25 mouse cellular contexts compared by ENCODE assay signal in the genomic region with DNA sequence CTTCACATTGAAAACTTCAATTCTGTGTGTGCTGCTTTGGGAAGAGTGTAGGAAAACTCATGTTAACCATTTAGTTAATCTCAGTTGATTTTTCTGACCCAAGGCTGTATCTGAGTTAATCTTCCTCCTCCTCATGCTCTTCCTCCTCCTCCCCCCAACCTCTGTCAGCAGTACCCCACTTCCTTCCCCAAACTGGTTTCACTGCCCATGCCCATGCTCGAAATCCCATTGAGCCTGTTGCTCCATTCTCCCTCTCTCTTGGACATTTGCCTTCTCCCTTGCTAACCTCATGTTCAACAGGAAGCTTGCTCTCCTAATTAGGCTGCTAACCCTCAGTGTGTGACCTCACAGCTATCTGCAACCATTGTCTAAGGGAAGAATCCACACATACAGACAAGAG.
"Had no signal": no experiment of that assay in that cellular context is flagged by ENCODE, and none has a peak within 500 bp of the region (broad histone marks: within the 10 kb centered on the region; RNA-seq: fewer than 3 reads in every experiment).

No protein-coding gene starts in this region.

- H3K27me3 ChIP-seq: heart, embryonic 12.5 days; hindbrain, embryonic 12.5 days; intestine, embryonic 15.5 days; limb, embryonic 13.5 days; limb, embryonic 15.5 days; liver, embryonic 12.5 days had no signal

- H3K27ac ChIP-seq: heart, embryonic 10.5 days; hindbrain, embryonic 10.5 days; hindbrain, embryonic 12.5 days; hindbrain, embryonic 14.5 days; intestine, embryonic 15.5 days; layer of hippocampus, adult 2 months; left cerebral cortex, adult 2 months; limb, embryonic 13.5 days; limb, embryonic 15.5 days; liver, embryonic 12.5 days had no signal

- H3K9me3 ChIP-seq: heart, embryonic 10.5 days; heart, embryonic 12.5 days; hindbrain, embryonic 10.5 days; hindbrain, embryonic 12.5 days; intestine, embryonic 15.5 days; limb, embryonic 13.5 days; limb, embryonic 15.5 days had no signal

- DNase-seq: gastrocnemius, postnatal 14 days; gastrocnemius, postnatal 36 days; heart, adult 18-20 months; heart, postnatal 10 days; heart, postnatal 4 days; kidney, adult 18-20 months; kidney, adult 8-10 months; kidney, postnatal 10 days; kidney, postnatal 25 days; kidney, postnatal 4 days; left cerebral cortex, postnatal 4 days had no signal

- H3K36me3 ChIP-seq: heart, embryonic 10.5 days; heart, embryonic 12.5 days; hindbrain, embryonic 10.5 days; hindbrain, embryonic 12.5 days; intestine, embryonic 15.5 days; limb, embryonic 13.5 days; limb, embryonic 15.5 days; liver, embryonic 12.5 days had no signal

- H3K4me3 ChIP-seq: heart, embryonic 10.5 days; heart, embryonic 12.5 days; hindbrain, embryonic 10.5 days; hindbrain, embryonic 12.5 days; intestine, embryonic 15.5 days; layer of hippocampus, adult 2 months; left cerebral cortex, adult 2 months; limb, embryonic 13.5 days; limb, embryonic 15.5 days; liver, embryonic 12.5 days had no signal

- H3K4me2 ChIP-seq: heart, embryonic 12.5 days; hindbrain, embryonic 12.5 days; hindbrain, embryonic 14.5 days; intestine, embryonic 15.5 days; limb, embryonic 13.5 days; limb, embryonic 15.5 days; liver, embryonic 12.5 days had no signal

- ATAC-seq: hindbrain, embryonic 16.5 days; inflammation-experienced regulatory T-cells, adult 6 months; intestine, embryonic 15.5 days; intestine, postnatal 0 days; liver, embryonic 12.5 days had no signal

- H3K4me1 ChIP-seq: heart, embryonic 10.5 days; hindbrain, embryonic 10.5 days; hindbrain, embryonic 12.5 days; intestine, embryonic 15.5 days; limb, embryonic 13.5 days; limb, embryonic 15.5 days; liver, embryonic 12.5 days had no signal

- H3K9ac ChIP-seq: heart, embryonic 12.5 days; hindbrain, embryonic 12.5 days; hindbrain, embryonic 14.5 days; intestine, embryonic 15.5 days; limb, embryonic 13.5 days; limb, embryonic 15.5 days; liver, embryonic 12.5 days had no signal
